Mouse (Mus musculus) lung, adult 2 months (tissue): Measurements from ENCODE around the gene Gdpd5.

Source experiments
- CTCF ChIP-seq: fragments of 200-500 bp; IDR thresholded peaks from 2 replicates; pipeline ENCODE4 v1.5.1; 2011; ENCODE audit warnings: mild to moderate bottlenecking, low read length, control low read depth; ENCODE audit not compliant: insufficient read depth
- POLR2A ChIP-seq: fragments of 200-500 bp; IDR thresholded peaks from 2 replicates; pipeline ENCODE4 v1.6.1; 2011; ENCODE audit warnings: low read depth, mild to moderate bottlenecking, control low read depth, low read length, borderline replicate concordance; ENCODE audit errors: extremely low read depth

GRCm38 (mm10) chr7:99415045-99415444 lies 33.8 kb downstream of the Gdpd5 start:
- TF ChIP-seq POLR2A (no peak), CTCF (no peak)
